Mouse (Mus musculus) monocyte, adult 2 months (primary cell): ENCODE measurements around the gene Tmod2.
"Not testable (repeated sequence)": the region's sequence is repeated elsewhere in the genome, so short reads cannot be mapped to it uniquely, and the experiment has no call there.

ENCODE experiments used
- DNase-seq, 2 experiments: peaks; one replicate each; pipeline ENCODE4 v3.0.0; 2022; ENCODE audit warnings: low spot score in 2 of 2, low read depth in 1 of 2

Gene Tmod2

DNA sequence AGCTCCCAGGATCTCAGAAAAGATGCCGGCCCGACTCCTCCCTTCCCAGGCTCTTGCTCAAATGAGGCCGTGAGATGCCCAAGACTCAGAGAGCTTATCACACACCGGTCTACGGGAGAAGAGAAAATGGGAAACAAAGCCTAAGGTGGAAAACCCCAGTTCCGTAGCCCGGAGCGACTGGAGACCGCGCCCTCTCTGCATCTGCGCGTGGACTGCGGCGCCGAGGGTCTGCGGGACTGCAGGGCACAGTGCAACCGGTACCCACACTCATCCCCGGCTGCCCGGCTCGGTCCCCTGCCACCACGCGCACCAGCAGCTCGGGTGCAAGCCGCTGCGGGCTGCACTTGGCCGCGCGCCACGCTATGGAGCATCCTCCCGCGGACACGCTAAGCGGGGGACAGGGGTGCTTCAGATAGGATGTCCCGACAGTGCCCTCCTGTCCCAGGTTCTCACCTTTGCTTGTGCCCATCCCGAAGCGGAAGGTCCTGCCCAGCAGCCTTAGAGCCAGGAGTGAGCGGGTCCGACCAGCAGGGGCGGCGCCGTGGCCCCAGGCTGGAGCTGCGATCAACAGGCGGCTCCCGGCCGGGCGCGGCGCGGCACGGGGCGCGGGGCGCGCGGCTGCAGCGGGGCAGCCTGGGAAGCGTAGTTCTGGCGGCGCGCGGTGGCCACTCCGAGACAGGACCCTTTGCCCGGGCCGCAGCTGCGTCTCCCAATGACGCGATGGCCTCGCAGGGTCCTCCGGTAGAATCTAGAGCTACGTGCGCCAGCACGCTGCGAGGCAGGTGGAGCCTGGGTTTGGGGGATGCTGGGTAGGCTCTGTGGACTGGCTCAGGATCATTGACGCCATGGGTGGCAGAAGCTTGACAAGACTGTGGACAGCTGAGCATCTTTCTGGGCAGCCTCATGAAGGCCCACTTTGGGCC is at the start of gene Tmod2:
Tmod2 (minus strand) TSS at position 755 of the 923 bp plus-strand sequence.
- DNase-seq, result no peak

DNA sequence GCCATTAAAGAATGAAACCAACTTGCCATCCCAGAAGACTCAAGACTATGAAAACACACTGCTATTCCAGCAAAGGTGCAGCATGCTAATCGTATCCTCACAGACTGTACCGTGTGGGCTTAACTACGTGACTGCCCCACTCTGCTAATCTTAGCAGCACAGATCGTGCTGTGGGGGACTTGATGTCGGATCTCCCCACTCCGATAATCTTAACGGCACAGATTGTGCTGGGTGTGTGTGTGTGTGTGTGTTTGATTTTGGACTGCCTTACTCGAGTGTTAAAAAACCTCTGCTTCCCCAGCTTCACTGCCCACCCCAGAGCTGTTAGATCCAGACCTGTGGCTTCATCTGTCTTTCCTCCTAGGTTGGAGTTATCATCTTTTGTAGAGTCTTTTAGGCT is 49.8 kb upstream of the Tmod2 start:
- no peak for DNase-seq

GRCm38 (mm10) chr9:75656456-75656855 is 45.3 kb upstream of the Tmod2 start:
- DNase-seq, result not testable (repeated sequence)

DNA sequence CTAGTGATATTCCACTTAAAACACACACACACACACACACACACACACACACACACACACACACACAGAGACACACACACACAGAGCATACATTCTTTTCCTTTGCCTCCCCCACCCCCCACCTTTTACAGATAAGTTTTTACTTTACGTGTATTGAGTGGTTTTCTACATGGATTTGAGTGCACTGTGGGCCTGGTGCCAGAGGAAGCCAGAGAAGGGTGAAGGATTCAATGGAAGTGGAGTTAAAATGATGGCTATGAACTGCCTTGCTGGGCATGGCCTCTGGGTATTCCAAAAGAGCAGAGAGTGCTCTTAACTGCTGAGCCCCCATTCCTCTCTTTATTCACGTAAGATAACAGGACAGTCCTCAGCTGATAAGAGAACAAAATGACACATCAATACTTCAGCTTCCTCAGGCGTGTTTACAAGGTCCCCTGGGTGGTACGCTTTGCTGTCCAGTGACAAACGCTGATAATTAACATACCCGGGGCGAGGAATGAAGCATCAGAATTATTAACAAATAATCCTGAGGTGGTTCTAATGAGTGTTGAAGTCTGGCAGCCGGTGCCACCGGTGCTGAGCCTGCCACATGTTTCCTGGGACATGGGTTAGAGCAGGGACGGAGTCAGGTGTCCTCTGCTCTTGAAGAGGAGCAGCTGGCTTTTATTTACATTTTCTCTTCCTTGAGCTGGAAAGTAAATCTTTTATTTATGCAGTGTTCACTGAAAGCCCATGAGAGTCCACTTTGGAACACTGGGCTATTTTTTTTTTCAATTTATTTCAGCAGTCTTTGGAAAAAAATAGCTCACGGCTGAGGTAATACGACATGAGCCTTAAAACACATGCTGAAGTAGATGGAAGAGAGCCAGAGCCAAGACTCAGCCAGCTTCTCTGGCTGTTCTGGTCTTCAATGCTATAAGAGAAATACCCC is 43.1 kb upstream of the Tmod2 start:
- DNase-seq, result no peak

GRCm38 (mm10) chr9:75645405-75645804 is 34.3 kb upstream of the Tmod2 start:
- DNase-seq, result no peak

- DNase-seq, result no peak
These were observed 23.1 kb upstream of the Tmod2 start for GRCm38 (mm10) chr9:75634226-75634625.

DNA sequence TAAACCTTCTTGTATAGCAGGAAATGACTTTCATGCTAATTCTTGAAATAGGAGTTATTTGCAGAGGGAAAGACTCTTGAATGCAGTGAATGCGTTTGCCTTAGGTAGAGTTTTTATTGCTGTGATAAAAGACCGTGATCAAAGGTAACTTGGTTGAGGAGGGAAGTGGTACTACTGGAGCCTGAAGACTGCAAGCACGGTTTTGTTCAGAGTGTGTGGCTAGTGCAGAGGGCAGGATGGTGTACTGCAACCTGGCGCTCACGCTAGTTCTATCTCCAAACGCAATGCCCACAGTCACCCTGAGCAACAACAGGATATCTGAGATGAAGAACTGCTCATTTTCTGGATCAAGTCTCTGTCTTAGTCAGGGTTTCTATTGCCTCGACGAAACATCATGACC is 22.5 kb upstream of the Tmod2 start:
- DNase-seq, result no peak

DNA sequence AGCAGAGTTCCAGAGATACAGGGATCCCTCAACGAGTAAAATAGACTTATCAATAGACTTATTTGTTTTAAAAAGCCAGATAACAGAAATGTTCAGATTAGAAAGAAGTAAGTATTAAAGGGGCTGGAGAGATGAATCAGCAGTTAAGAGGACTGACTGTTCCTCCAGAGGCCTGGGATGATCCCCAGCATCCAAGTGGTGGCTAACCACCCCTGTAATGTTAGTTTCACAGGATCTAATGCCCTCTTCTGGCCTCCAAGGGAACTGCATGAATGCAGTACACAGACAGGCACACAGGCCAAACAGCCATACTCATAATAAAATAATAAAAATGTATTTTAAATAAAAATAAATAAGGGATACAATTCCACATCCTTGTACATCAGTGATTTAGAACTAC is 21.8 kb upstream of the Tmod2 start:
- no peak for DNase-seq

DNA sequence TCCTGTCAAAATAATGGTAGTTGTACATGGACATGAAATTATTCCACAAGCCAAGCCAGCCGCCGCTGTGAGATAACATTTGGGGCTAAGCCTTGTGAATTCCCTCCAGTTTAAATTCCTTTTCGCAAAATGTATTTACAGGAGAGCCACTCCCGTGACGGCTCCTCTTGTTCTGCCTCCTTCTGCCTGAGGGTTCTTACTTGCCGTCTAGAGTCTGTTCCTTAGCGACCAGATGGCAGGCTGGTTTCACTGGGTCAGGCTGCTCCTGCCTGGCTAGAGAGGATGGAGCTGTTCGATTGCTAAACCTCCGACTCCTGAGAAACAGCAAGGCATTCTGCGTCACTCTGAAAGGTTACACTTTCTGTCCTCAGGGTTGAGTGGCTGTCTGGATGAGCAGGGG is 21.0 kb upstream of the Tmod2 start:
- DNase-seq, result no peak

DNA sequence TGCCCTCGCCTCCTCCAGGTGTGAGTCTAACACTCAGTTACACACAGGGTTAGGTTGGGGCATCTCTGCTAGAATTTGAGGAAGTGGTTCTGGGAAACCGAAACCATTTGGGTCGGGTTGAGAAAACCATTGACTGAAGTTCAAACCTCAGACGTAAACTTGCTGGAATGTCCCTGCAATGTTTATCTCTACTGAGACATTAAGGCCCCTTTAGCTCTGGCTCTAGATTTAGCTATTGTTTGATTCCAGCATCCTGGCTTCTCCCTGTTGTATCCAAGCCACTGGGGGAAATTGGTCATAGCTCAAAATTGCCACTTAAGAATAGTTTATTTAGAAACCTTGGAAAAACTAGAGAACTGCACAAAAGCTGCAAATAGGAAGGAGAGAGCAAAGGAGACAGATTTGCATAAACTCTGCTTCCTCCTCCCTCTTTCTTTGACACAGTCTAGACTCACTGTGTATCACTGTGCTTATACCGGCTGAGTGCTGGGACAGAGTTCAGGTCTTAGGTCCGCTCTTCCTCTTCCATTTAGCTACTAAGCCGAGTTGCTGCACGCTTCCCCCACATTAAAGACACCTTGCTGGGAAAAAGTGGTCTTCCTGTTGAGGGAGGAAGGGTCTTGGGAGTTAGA is 19.8 kb upstream of the Tmod2 start:
- no peak for DNase-seq

GRCm38 (mm10) chr9:75626308-75626604 is 15.1 kb upstream of the Tmod2 start:
- DNase-seq, result no peak

GRCm38 (mm10) chr9:75625556-75626307 is 14.6 kb upstream of the Tmod2 start, which contains the start of gene Lysmd2:
Gene Lysmd2, plus strand, starts transcription at chr9:75625741.
- no peak for DNase-seq

DNA sequence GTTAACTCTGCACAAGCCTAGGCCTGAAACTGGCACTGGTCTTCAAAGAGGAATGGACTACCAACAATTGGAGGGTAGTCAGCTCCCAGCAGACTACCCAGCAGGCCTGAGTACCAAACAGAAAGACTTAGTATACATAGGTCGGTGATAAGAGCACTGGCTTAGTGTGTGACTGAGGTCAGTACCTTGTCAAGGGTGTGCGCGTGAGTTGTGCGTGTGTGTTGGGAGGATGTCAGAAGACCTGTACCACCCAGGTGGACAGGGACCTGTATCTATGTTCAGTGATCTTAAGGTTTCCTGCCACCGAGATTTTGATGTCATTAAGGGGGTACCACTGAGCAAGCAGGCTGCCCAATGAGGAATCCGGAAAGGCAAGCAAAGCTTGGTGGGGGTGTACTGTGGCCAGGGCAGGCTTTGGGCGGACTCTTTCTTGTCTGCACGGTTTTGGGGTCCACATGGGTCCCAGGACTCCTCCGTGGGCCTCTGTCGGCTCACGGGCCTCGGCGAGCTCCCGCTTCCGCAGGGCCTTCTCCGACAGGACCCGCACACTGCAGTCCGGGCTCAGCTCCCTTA is 13.9 kb upstream of the Tmod2 start:
- no peak for DNase-seq

DNA sequence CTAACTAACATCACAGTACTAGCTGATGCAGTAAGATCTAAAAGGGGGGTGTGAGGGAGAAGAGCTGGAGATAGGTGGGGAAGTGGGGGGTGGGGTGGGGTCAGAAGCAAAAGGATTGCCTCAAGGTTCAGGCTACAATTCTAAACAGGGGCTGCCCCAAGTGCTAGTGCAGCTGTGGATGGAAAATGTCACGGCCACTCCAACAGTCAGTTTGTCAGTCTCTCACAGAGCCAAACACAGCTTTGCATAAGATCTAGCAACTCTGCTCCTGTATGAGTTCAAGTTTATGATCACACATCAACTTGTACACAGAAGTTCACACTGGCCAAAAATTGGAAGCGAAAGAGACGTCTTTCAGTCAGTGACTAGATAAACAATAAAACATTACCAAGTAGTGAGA is 10.3 kb upstream of the Tmod2 start:
- DNase-seq, result no peak

DNA sequence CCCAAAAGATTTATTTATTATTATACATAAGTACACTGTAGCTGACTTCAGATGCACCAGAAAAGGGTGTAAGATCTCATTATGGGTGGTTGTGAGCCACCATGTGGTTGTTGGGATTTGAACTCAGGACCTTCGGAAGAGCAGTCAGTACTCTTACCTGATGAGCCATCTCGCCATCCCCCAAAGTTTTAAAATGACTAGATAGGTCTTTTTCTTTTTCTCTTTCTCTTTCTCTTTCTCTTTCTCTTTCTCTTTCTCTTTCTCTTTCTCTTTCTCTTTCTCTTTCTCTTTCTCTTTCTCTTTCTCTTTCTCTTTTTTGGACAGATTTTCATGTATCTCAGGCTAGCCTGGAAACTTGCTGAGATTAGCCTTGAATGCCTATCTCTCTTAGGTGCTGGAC is 8.6 kb upstream of the Tmod2 start:
- not testable (repeated sequence) for DNase-seq

- DNase-seq, result no peak
These were observed 7.8 kb upstream of the Tmod2 start for GRCm38 (mm10) chr9:75618836-75619400.

DNA sequence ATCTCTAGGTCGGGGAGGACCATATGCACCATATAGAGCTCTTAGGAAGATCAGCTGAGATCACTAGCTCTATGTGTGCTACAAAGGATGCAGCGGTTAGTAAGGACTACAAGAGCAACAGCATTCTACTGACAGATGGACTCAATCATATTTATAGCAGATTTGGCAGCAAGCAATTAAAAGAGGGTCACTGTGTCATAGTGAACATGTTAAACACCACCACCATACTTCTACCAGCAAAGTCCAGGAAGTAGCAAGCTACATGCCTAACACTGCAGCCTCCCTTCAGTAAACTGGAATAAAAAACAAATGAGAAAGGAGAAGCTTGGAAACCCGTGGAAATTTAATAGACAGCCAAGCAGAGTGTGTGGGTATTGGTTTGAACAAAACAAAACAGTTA is 5.4 kb upstream of the Tmod2 start:
- no peak for DNase-seq

DNA sequence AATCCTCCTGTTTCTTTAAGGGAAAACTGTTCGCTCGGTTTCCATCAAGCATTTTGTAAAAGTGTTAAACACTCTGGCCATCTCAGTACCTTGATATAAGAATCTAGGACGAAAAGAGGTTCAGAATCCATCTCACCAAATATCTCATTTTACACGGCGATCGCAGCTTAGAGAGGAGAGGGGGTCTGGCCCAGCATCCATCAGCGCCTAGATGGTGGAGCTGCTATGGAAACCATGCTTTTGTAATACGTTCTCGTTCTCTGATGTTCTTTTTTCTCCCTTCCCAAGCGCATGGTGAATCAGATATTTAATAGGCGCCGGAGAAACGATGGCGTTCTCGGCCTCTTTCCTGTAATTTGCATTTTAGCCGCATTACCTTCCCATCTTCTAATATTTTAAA is 1.2 kb downstream of the Tmod2 start:
- no peak for DNase-seq

DNA sequence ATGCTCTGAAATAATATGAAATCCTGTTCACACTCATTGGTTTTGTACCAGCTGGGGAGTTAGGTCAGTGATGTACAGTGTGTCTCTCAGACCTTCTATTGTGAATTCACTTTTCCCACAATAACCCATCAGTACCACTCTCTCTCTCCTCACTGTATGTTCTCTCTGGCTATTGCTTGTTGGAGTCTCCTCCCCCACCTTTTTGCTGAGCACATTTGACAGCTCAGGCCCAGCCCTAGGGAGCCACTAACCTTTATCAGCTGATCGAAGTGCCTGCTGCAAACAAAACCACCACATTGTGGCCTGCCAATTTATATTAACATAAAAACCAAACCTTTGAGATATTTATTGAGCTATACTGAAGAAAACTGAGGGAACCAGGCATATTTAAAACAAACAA is 1.6 kb downstream of the Tmod2 start:
- DNase-seq, result no peak

DNA sequence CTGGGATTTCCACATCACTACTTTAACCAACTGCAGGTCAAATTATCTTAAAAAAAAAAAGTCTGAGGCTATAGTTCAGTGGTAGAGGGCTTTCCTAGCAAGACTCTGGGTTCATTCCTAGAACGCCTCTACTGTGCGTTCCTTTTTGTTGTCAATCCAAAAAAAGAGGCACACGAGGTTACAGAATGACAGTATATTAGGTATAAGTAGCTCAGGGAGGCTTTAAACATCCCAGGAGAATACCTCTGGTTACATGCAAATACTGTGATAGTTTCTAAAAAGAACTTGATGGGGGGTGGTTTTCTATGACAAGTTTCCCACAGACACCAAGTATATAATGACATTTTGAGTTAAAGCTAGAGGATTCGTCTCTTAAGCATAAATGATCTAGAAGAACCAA is 3.6 kb downstream of the Tmod2 start:
- DNase-seq, result no peak
